Mouse (Mus musculus) testis, adult 2 months (tissue): Measurements from ENCODE around the gene Usp29.

ENCODE experiments used
- CTCF ChIP-seq: fragments of 200-500 bp; IDR thresholded peaks from 2 replicates; pipeline ENCODE4 v1.5.1; 2012; ENCODE audit warnings: low read depth, mild to moderate bottlenecking, inconsistent platforms, low read length, moderate library complexity; ENCODE audit not compliant: control insufficient read depth, insufficient read depth, insufficient replicate concordance
- POLR2A ChIP-seq: fragments of 200-500 bp; IDR thresholded peaks from 2 replicates; pipeline ENCODE4 v1.6.1; 2012; ENCODE audit warnings: low read depth, mild to moderate bottlenecking, inconsistent platforms, low read length, moderate library complexity; ENCODE audit not compliant: control insufficient read depth

GRCm38 (mm10) chr7:6731373-6731772 lies 995 bp downstream of the Usp29 start:
- TF ChIP-seq POLR2A (no peak), CTCF (no peak)
